Mouse (Mus musculus) hindbrain, embryonic 11.5 days (tissue): ENCODE data around the gene Lrp2. TPM values are rescaled to one million over a fixed set of nuclear protein-coding genes. Genes with fewer than 3 reads are reported as not detected.

Source experiments
- ATAC-seq: fragments of 200-750 bp; cut with Nextera tagmentation; 2 replicates; pipeline ENCODE4 v1.8.0; 2017; ENCODE audit warnings: mild to moderate bottlenecking, moderate TSS enrichment, moderate library complexity; ENCODE audit not compliant: low FRiP score
- DNase-seq: peaks from one replicate; pipeline ENCODE4 v3.0.0-alpha.2; 2015; ENCODE audit warnings: low spot score
- H3K27ac ChIP-seq: fragments of 300-500 bp; sonication (generic); 2 replicates; pipeline ENCODE4 v1.5.1; 2014; ENCODE audit warnings: mild to moderate bottlenecking, low read depth, low read length
- H3K27me3 ChIP-seq: fragments of 300-500 bp; sonication (generic); 2 replicates; pipeline ENCODE4 v1.6.1; 2014; ENCODE audit warnings: mild to moderate bottlenecking, low read length, moderate library complexity, mixed read lengths; ENCODE audit not compliant: control insufficient read depth, insufficient read depth
- H3K36me3 ChIP-seq: fragments of 300-500 bp; sonication (generic); 2 replicates; pipeline ENCODE4 v1.6.1; 2014; ENCODE audit warnings: mild to moderate bottlenecking, low read length, moderate library complexity, mixed read lengths; ENCODE audit not compliant: control insufficient read depth, insufficient read depth
- H3K4me1 ChIP-seq: fragments of 300-500 bp; sonication (generic); replicated peaks from 2 replicates; pipeline ENCODE4 v1.6.1; 2014; ENCODE audit warnings: low read length, mixed read lengths; ENCODE audit not compliant: control insufficient read depth, insufficient read depth
- H3K4me2 ChIP-seq: fragments of 300-500 bp; sonication (generic); replicated peaks from 2 replicates; pipeline ENCODE4 v1.6.1; 2014; ENCODE audit warnings: mild to moderate bottlenecking, low read depth, low read length
- H3K4me3 ChIP-seq: fragments of 300-500 bp; sonication (generic); 2 replicates; pipeline ENCODE4 v1.5.1; 2014; ENCODE audit warnings: low read depth, low read length
- H3K9ac ChIP-seq: fragments of 300-500 bp; sonication (generic); 2 replicates; pipeline ENCODE4 v1.6.1; 2014; ENCODE audit warnings: low read depth, low read length
- H3K9me3 ChIP-seq: fragments of 300-500 bp; sonication (generic); 2 replicates; pipeline ENCODE4 v1.6.1; 2016; ENCODE audit warnings: low read length; ENCODE audit not compliant: control insufficient read depth
- WGBS: fragments of 180-500 bp; shearing (Covaris S2); extraction: QIAGEN DNeasy Blood & Tissue Kit; methylation state at CpG from one replicate; pipeline ENCODE4 v1.1.7; 2014; 5-methylcytosine and 5-hydroxymethylcytosine counted together
- polyA plus RNA-seq: library from polyadenylated mRNA; unstranded; fragments of >200 nt; fragmentation: Nextera tagmentation; extraction: Ambion mirVana; gene quantifications from 2 replicates; pipeline ENCODE4 v1.2.1, GENCODE M21; 2014

The Lrp2 gene
- polyA plus RNA-seq, 1 experiment from 2014 or later: 2.9 TPM

- no peak overlapping the region for H3K4me3 ChIP-seq
- WGBS: 90% methylated on average over 7 of the region's 7 CpGs
- H3K9me3 ChIP-seq: no peaks in the 10 kb centered on the region
- H3K4me2 ChIP-seq: no peak overlapping the region
- H3K36me3 ChIP-seq: no peaks in the 10 kb centered on the region
- no peak overlapping the region for H3K9ac ChIP-seq
- no peaks in the 10 kb centered on the region for H3K4me1 ChIP-seq
- DNase-seq (no peak), ATAC-seq (no peak)
- H3K27ac ChIP-seq: no peak overlapping the region
- H3K27me3 ChIP-seq: no peaks in the 10 kb centered on the region
These were observed 67.6 kb downstream of the Lrp2 start for GRCm38 (mm10) chr2:69518307-69518706.

GRCm38 (mm10) chr2:69511766-69512165 is 74.1 kb downstream of the Lrp2 start:
- Histone ChIP-seq H3K4me3 (no peak overlapping the region), H3K27me3 (no peaks in the 10 kb centered on the region), H3K4me2 (no peak overlapping the region), H3K9me3 (no peaks in the 10 kb centered on the region), H3K36me3 (no peaks in the 10 kb centered on the region), H3K4me1 (no peaks in the 10 kb centered on the region), H3K9ac (no peak overlapping the region), H3K27ac (no peak overlapping the region)
- no peak for DNase-seq
- ATAC-seq: no peak
- WGBS: 86% methylated on average over 5 of the region's 5 CpGs

- no peak overlapping the region for H3K4me3 ChIP-seq
- no peak overlapping the region for H3K27ac ChIP-seq
- H3K27me3 ChIP-seq: no peaks in the 10 kb centered on the region
- H3K9me3 ChIP-seq: no peaks in the 10 kb centered on the region
- no peak overlapping the region for H3K9ac ChIP-seq
- H3K4me1 ChIP-seq: no peaks in the 10 kb centered on the region; the same call in 1 of the 2 replicates
- no peak for ATAC-seq
- no peak overlapping the region for H3K4me2 ChIP-seq
- DNase-seq: no peak
- 88% methylated on average over 9 of the region's 9 CpGs for WGBS
- no peaks in the 10 kb centered on the region for H3K36me3 ChIP-seq
These were observed 85.5 kb downstream of the Lrp2 start for GRCm38 (mm10) chr2:69500357-69500756.

GRCm38 (mm10) chr2:69493130-69493529 is 92.7 kb downstream of the Lrp2 start:
- Histone ChIP-seq H3K27me3 (no peaks in the 10 kb centered on the region), H3K9ac (no peak overlapping the region), H3K27ac (no peak overlapping the region), H3K9me3 (no peaks in the 10 kb centered on the region), H3K36me3 (no peaks in the 10 kb centered on the region), H3K4me3 (no peak overlapping the region), H3K4me1 (no peaks in the 10 kb centered on the region), H3K4me2 (no peak overlapping the region)
- DNase-seq: no peak
- WGBS: 92% methylated on average over 4 of the region's 4 CpGs
- no peak for ATAC-seq

- H3K9me3 ChIP-seq: no peaks in the 10 kb centered on the region
- H3K36me3 ChIP-seq: no peaks in the 10 kb centered on the region
- H3K9ac ChIP-seq: no peak overlapping the region
- H3K4me1 ChIP-seq: no peaks in the 10 kb centered on the region
- H3K4me2 ChIP-seq: no peak overlapping the region
- DNase-seq (no peak), ATAC-seq (no peak)
- WGBS: 94% methylated on average over 7 of the region's 7 CpGs
- H3K27me3 ChIP-seq: no peaks in the 10 kb centered on the region
- no peak overlapping the region for H3K4me3 ChIP-seq
- no peak overlapping the region for H3K27ac ChIP-seq
These were observed 104.9 kb downstream of the Lrp2 start for GRCm38 (mm10) chr2:69480965-69481364.

- H3K36me3 ChIP-seq: no peaks in the 10 kb centered on the region
- DNase-seq: no peak
These were observed 106.0 kb downstream of the Lrp2 start for GRCm38 (mm10) chr2:69479859-69480258.

GRCm38 (mm10) chr2:69476901-69477300 is 109.0 kb downstream of the Lrp2 start:
- DNase-seq (peak; percentile 1), ATAC-seq (no peak)
- Histone ChIP-seq H3K4me1 (no peaks in the 10 kb centered on the region), H3K4me2 (no peak overlapping the region), H3K27me3 (no peaks in the 10 kb centered on the region), H3K9me3 (no peaks in the 10 kb centered on the region), H3K4me3 (no peak overlapping the region), H3K27ac (no peak overlapping the region), H3K9ac (no peak overlapping the region), H3K36me3 (no peaks in the 10 kb centered on the region)
- WGBS: 83% methylated on average over 7 of the region's 7 CpGs

More at GRCm38 (mm10) chr2:69479859-69480258, 106.0 kb downstream of the Lrp2 start:
- H3K4me3 ChIP-seq: no peak overlapping the region
- H3K9me3 ChIP-seq: no peaks in the 10 kb centered on the region
- H3K27ac ChIP-seq: no peak overlapping the region
- H3K9ac ChIP-seq: no peak overlapping the region
- no peak for ATAC-seq
- no peaks in the 10 kb centered on the region for H3K27me3 ChIP-seq
- no peaks in the 10 kb centered on the region for H3K4me1 ChIP-seq
- no peak overlapping the region for H3K4me2 ChIP-seq
- WGBS: 92% methylated on average over 7 of the region's 7 CpGs

GRCm38 (mm10) chr2:69475177-69475576 is 110.7 kb downstream of the Lrp2 start:
- no peak for DNase-seq
- ATAC-seq: no peak
- WGBS: 91% methylated on average over 9 of the region's 9 CpGs
- H3K4me1 ChIP-seq: no peaks in the 10 kb centered on the region
- H3K27ac ChIP-seq: no peak overlapping the region
- H3K4me3 ChIP-seq: no peak overlapping the region
- H3K9me3 ChIP-seq: no peaks in the 10 kb centered on the region
- H3K4me2 ChIP-seq: no peak overlapping the region
- no peak overlapping the region for H3K9ac ChIP-seq
- no peaks in the 10 kb centered on the region for H3K27me3 ChIP-seq
- no peaks in the 10 kb centered on the region for H3K36me3 ChIP-seq

- 96% methylated on average over 4 of the region's 4 CpGs for WGBS
- H3K36me3 ChIP-seq: no peaks in the 10 kb centered on the region
- no peaks in the 10 kb centered on the region for H3K4me1 ChIP-seq
- H3K4me2 ChIP-seq: no peak overlapping the region
- no peaks in the 10 kb centered on the region for H3K9me3 ChIP-seq
- H3K27ac ChIP-seq: no peak overlapping the region
- H3K27me3 ChIP-seq: no peaks in the 10 kb centered on the region
- ATAC-seq (no peak), DNase-seq (no peak)
- no peak overlapping the region for H3K9ac ChIP-seq
- H3K4me3 ChIP-seq: no peak overlapping the region
These were observed 114.0 kb downstream of the Lrp2 start for GRCm38 (mm10) chr2:69471837-69472236.
